Mouse (Mus musculus) ES-Bruce4 (cell line): Measurements from ENCODE around the gene Gm9195.

Experiments
- CTCF ChIP-seq: IDR thresholded peaks from one replicate; pipeline ENCODE4 v1.8.1; 2011; ENCODE audit warnings: low read depth, low read length
- POLR2A ChIP-seq: IDR thresholded peaks from one replicate; pipeline ENCODE4 v1.8.1; 2011; ENCODE audit warnings: low read length; ENCODE audit not compliant: insufficient read depth

DNA sequence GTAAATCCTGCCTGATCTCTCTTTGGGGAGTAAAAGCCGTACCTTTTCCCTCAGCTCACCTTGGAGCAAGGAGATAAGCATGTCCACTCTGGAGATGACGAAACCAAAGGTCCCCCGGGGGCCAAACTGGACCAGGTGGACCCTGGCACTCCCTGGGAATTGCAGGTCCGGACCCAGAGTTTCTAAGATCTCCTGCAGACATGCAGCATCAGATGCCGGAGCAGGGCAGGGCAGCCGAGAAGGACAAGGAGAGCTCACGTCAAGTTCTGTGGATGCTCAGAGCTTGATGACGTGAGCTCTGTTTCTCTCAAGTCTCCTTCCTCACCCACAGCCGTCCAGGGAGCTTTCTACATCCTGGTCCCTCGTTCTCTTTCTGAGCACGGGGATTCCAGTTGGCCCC, 48.7 kb downstream of the Gm9195 start:
- TF ChIP-seq CTCF (no peak), POLR2A (no peak)
